Mouse (Mus musculus) natural killer cell, adult 2 months (primary cell): ENCODE measurements around the gene Kcnma1.

Source experiments
- DNase-seq, 2 experiments: peaks; one replicate each; pipeline ENCODE4 v3.0.0; 2022; ENCODE audit warnings: low spot score in 2 of 2

The Kcnma1 gene

GRCm38 (mm10) chr14:24014391-24014790 is at the start of gene Kcnma1:
Gene Kcnma1 (minus strand): TSS chr14:24014491.
- DNase-seq: no peak

GRCm38 (mm10) chr14:24059747-24060146 is 45.5 kb upstream of the Kcnma1 start:
- no peak for DNase-seq

GRCm38 (mm10) chr14:24059287-24059686 is 45.0 kb upstream of the Kcnma1 start:
- DNase-seq: no peak

- DNase-seq: no peak
Measured at GRCm38 (mm10) chr14:24051821-24052220, 37.5 kb upstream of the Kcnma1 start.

GRCm38 (mm10) chr14:24036609-24037008 is 22.3 kb upstream of the Kcnma1 start:
- no peak for DNase-seq

GRCm38 (mm10) chr14:24036208-24036535 is 21.9 kb upstream of the Kcnma1 start:
- DNase-seq: no peak

GRCm38 (mm10) chr14:24035486-24036207 is 21.4 kb upstream of the Kcnma1 start:
- DNase-seq: no peak

GRCm38 (mm10) chr14:24032876-24033389 is 18.6 kb upstream of the Kcnma1 start:
- DNase-seq: no peak

GRCm38 (mm10) chr14:24032201-24032600 is 17.9 kb upstream of the Kcnma1 start:
- no peak for DNase-seq

GRCm38 (mm10) chr14:24020718-24021117 is 6.4 kb upstream of the Kcnma1 start:
- no peak for DNase-seq

- no peak for DNase-seq
Measured at GRCm38 (mm10) chr14:24009978-24010377, 4.3 kb downstream of the Kcnma1 start.

GRCm38 (mm10) chr14:24008252-24008651 is 6.0 kb downstream of the Kcnma1 start:
- DNase-seq: no peak

GRCm38 (mm10) chr14:24006276-24006675 is 8.0 kb downstream of the Kcnma1 start:
- DNase-seq: no peak

GRCm38 (mm10) chr14:24004471-24005271 is 9.6 kb downstream of the Kcnma1 start:
- DNase-seq: no peak

GRCm38 (mm10) chr14:24003450-24004381 is 10.6 kb downstream of the Kcnma1 start:
- DNase-seq: no peak

GRCm38 (mm10) chr14:24002647-24003046 is 11.6 kb downstream of the Kcnma1 start:
- no peak for DNase-seq

GRCm38 (mm10) chr14:23997912-23998311 is 16.4 kb downstream of the Kcnma1 start:
- DNase-seq: no peak

GRCm38 (mm10) chr14:23995831-23996230 is 18.5 kb downstream of the Kcnma1 start:
- no peak for DNase-seq

- DNase-seq: no peak
Measured at GRCm38 (mm10) chr14:23990871-23991270, 23.4 kb downstream of the Kcnma1 start.

- no peak for DNase-seq
Measured at GRCm38 (mm10) chr14:23989696-23990095, 24.6 kb downstream of the Kcnma1 start.

GRCm38 (mm10) chr14:23982205-23982604 is 32.1 kb downstream of the Kcnma1 start:
- no peak for DNase-seq

GRCm38 (mm10) chr14:23974685-23975084 is 39.6 kb downstream of the Kcnma1 start:
- DNase-seq: no peak
